Mouse (Mus musculus): ENCODE results near the gene Pdlim7.

- TF ChIP-seq CTCF (IDR thresholded peaks at IDR 0.05; ENCODE audit: extremely low read depth, insufficient read length, insufficient replicate concordance, low read depth, low read length) = no peak
- no peak for TF ChIP-seq POLR2A (IDR thresholded peaks at IDR 0.05; ENCODE audit: low read depth, low read length)
These were observed 65.3 kb downstream of the Pdlim7 start for GRCm38 (mm10) chr13:55448131-55448530.
